Mouse (Mus musculus) induced T-regulatory cell, adult 2 months (primary cell): ENCODE results near the gene Cbwd1.

Experiments used
- DNase-seq: peaks from one replicate; pipeline ENCODE4 v3.0.0-alpha.2; 2012; ENCODE audit warnings: low read depth

Cbwd1 gene

GRCm38 (mm10) chr19:24977991-24978390 lies 16.6 kb upstream of the Cbwd1 start:
- DNase-seq, result no peak

- DNase-seq, result no peak
Measured at GRCm38 (mm10) chr19:24972701-24973390, 11.4 kb upstream of the Cbwd1 start.

- peak; percentile 78 for DNase-seq
Measured at GRCm38 (mm10) chr19:24971307-24971706, 9.9 kb upstream of the Cbwd1 start.

- DNase-seq, result no peak
Measured at GRCm38 (mm10) chr19:24966941-24967340, 5.5 kb upstream of the Cbwd1 start.

- DNase-seq, result peak; percentile 44
Measured at GRCm38 (mm10) chr19:24966203-24966602, 4.8 kb upstream of the Cbwd1 start.

GRCm38 (mm10) chr19:24958531-24958930 lies 2.9 kb downstream of the Cbwd1 start:
- DNase-seq, result peak; percentile 86

GRCm38 (mm10) chr19:24945521-24946262 lies 15.7 kb downstream of the Cbwd1 start:
- DNase-seq, result no peak

- DNase-seq, result no peak
Measured at GRCm38 (mm10) chr19:24937084-24937483, 24.3 kb downstream of the Cbwd1 start.

- no peak for DNase-seq
Measured at GRCm38 (mm10) chr19:24929041-24929440, 32.4 kb downstream of the Cbwd1 start.

GRCm38 (mm10) chr19:24920866-24921265 lies 40.5 kb downstream of the Cbwd1 start:
- no peak for DNase-seq

- no peak for DNase-seq
Measured at GRCm38 (mm10) chr19:24908385-24909155, 52.8 kb downstream of the Cbwd1 start.

- DNase-seq, result no peak
Measured at GRCm38 (mm10) chr19:24907655-24908054, 53.8 kb downstream of the Cbwd1 start.

- no peak for DNase-seq
Measured at GRCm38 (mm10) chr19:24902821-24903220, 58.6 kb downstream of the Cbwd1 start.

- DNase-seq, result no peak
Measured at GRCm38 (mm10) chr19:24902256-24902655, 59.2 kb downstream of the Cbwd1 start.

GRCm38 (mm10) chr19:24901666-24902065 lies 59.7 kb downstream of the Cbwd1 start:
- DNase-seq, result no peak

GRCm38 (mm10) chr19:24900581-24901220 lies 60.7 kb downstream of the Cbwd1 start, which contains the start of gene Foxd4:
Foxd4 (minus strand) TSS chr19:24901197.
- no peak for DNase-seq

- peak; percentile 25 for DNase-seq
Measured at GRCm38 (mm10) chr19:24899578-24900544, 61.5 kb downstream of the Cbwd1 start.

GRCm38 (mm10) chr19:24898737-24899577 lies 62.5 kb downstream of the Cbwd1 start:
- DNase-seq, result peak; percentile 9

GRCm38 (mm10) chr19:24897896-24898736 lies 63.3 kb downstream of the Cbwd1 start:
- peak; percentile 7 for DNase-seq
